26 mouse cellular contexts compared by ENCODE assay signal in the genomic region with DNA sequence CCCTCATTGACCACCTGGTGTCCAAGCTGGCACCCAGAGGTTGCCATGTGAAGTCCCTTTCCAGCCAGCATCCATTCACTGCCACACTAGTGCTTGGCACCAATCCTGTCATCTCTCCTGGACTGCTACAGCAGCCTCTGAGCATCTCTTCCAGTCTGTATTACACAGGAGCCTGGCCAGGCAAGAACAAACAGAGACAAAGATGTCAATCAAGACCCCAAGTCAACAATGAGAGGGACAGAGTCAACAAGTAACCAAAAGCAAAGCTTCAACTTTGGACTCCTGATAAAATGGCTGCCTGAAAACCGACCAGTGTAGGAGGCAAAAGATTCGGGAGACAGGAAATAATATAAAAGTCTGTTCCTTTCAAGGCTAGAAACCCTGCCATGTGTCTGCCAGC.
DNase-seq lines count a peak whose midpoint lies in the region; ATAC-seq lines count a peak whose summit lies in the region.
"Had no signal": no experiment of that assay in that cellular context is flagged by ENCODE, and none has a peak within 500 bp of the region (broad histone marks: within the 10 kb centered on the region; RNA-seq: fewer than 3 reads in every experiment).

No protein-coding gene starts in this region.

- no peaks in the 10 kb centered on the region for H3K27me3 ChIP-seq in liver, embryonic 13.5 days
- H3K27me3 ChIP-seq in liver, embryonic 16.5 days (ENCODE audit: control insufficient read depth, insufficient read depth, low read depth, low read length): no peaks in the 10 kb centered on the region
- H3K27me3 ChIP-seq: embryonic facial prominence, embryonic 12.5 days; embryonic facial prominence, embryonic 15.5 days; heart, embryonic 12.5 days; heart, embryonic 15.5 days; hindbrain, embryonic 13.5 days had no signal

- no peaks in the 10 kb centered on the region for H3K36me3 ChIP-seq in liver, embryonic 13.5 days
- no peaks in the 10 kb centered on the region for H3K36me3 ChIP-seq in liver, embryonic 16.5 days (ENCODE audit: control insufficient read depth, insufficient read depth)
- H3K36me3 ChIP-seq: embryonic facial prominence, embryonic 12.5 days; embryonic facial prominence, embryonic 15.5 days; heart, embryonic 12.5 days; heart, embryonic 15.5 days; hindbrain, embryonic 10.5 days; hindbrain, embryonic 13.5 days had no signal

- 32% methylated on average over 2 of the region's 2 CpGs for WGBS in liver, embryonic 13.5 days (ENCODE audit: insufficient replicate concordance)
- WGBS in liver, embryonic 16.5 days (ENCODE audit: insufficient replicate concordance): 19% methylated on average over 2 of the region's 2 CpGs

- ATAC-seq in liver, embryonic 13.5 days (ENCODE audit: low read depth): peak; percentile 65; the same call in 1 of the 2 replicates
- peak; percentile 80 for ATAC-seq in liver, embryonic 16.5 days (ENCODE audit: low read depth)
- ATAC-seq: activated CD4-positive, CD25-positive, alpha-beta regulatory T cell, adult 4 months; forebrain, embryonic 14.5 days; forebrain, postnatal 0 days; hindbrain, embryonic 16.5 days had no signal

- no peaks in the 10 kb centered on the region for H3K9me3 ChIP-seq in liver, embryonic 13.5 days (replicated peaks)
- H3K9me3 ChIP-seq in liver, embryonic 16.5 days (replicated peaks; ENCODE audit: control insufficient read depth, low read length): no peaks in the 10 kb centered on the region
- H3K9me3 ChIP-seq: embryonic facial prominence, embryonic 12.5 days; embryonic facial prominence, embryonic 15.5 days; heart, embryonic 12.5 days; heart, embryonic 15.5 days; hindbrain, embryonic 10.5 days; hindbrain, embryonic 13.5 days had no signal

- no peak overlapping the region for H3K4me2 ChIP-seq in liver, embryonic 13.5 days
- H3K4me2 ChIP-seq in liver, embryonic 16.5 days (ENCODE audit: low read depth, low read length): no peak overlapping the region
- H3K4me2 ChIP-seq: embryonic facial prominence, embryonic 12.5 days; embryonic facial prominence, embryonic 15.5 days; heart, embryonic 12.5 days; heart, embryonic 15.5 days; hindbrain, embryonic 13.5 days had no signal

- no peaks in the 10 kb centered on the region for H3K4me1 ChIP-seq in liver, embryonic 13.5 days (replicated peaks)
- H3K4me1 ChIP-seq in liver, embryonic 16.5 days (ENCODE audit: control insufficient read depth, low read depth, low read length): no peaks in the 10 kb centered on the region
- H3K4me1 ChIP-seq: embryonic facial prominence, embryonic 12.5 days; embryonic facial prominence, embryonic 15.5 days; heart, embryonic 15.5 days; hindbrain, embryonic 10.5 days; hindbrain, embryonic 13.5 days had no signal

- peak; percentile 10 for DNase-seq in liver
- DNase-seq in liver, embryonic 13.5 days: no peak
- no peak for DNase-seq in urinary bladder, adult 18-20 months (ENCODE audit: low spot score in 2 of 2)
- DNase-seq in embryo, embryonic 10.5 days (ENCODE audit: low spot score): no peak
- DNase-seq in right cerebral cortex, postnatal 4 days: no peak
- DNase-seq: adrenal gland, adult 8-10 months; adrenal gland, postnatal 25 days; cerebellum, adult 11-12 months; cerebellum, adult 8-10 months; cerebellum, postnatal 14 days; forebrain, postnatal 0 days; gastrocnemius, adult 2 months; gastrocnemius, postnatal 14 days; heart, adult 18-20 months; heart, postnatal 10 days; heart, postnatal 36 days had no signal

- H3K4me3 ChIP-seq in liver, embryonic 13.5 days (replicated peaks): no peak overlapping the region
- no peak overlapping the region for H3K4me3 ChIP-seq in liver, embryonic 16.5 days (ENCODE audit: low read depth, low read length)
- H3K4me3 ChIP-seq: embryonic facial prominence, embryonic 12.5 days; embryonic facial prominence, embryonic 15.5 days; gastrocnemius, adult 2 months; heart, embryonic 12.5 days; heart, embryonic 15.5 days; hindbrain, embryonic 10.5 days; hindbrain, embryonic 13.5 days had no signal

- peak overlapping the region; percentile 71 for H3K27ac ChIP-seq in liver, embryonic 13.5 days
- peak overlapping the region; percentile 59 for H3K27ac ChIP-seq in liver, embryonic 16.5 days (ENCODE audit: low read length)
- H3K27ac ChIP-seq: embryonic facial prominence, embryonic 12.5 days; embryonic facial prominence, embryonic 15.5 days; gastrocnemius, adult 2 months; heart, embryonic 15.5 days; hindbrain, embryonic 10.5 days; hindbrain, embryonic 13.5 days had no signal

- no peak overlapping the region for H3K9ac ChIP-seq in liver, embryonic 13.5 days
- no peak overlapping the region for H3K9ac ChIP-seq in liver, embryonic 16.5 days (ENCODE audit: low read depth, low read length)
- H3K9ac ChIP-seq: embryonic facial prominence, embryonic 12.5 days; embryonic facial prominence, embryonic 15.5 days; forebrain, postnatal 0 days; heart, embryonic 12.5 days; heart, embryonic 15.5 days; hindbrain, embryonic 13.5 days had no signal
